Mouse (Mus musculus) bone marrow macrophage, adult 2 months (primary cell): Measurements from ENCODE around the gene Vamp2. TPM values are rescaled to one million over a fixed set of nuclear protein-coding genes. Genes with fewer than 3 reads are reported as not detected.

Source experiments
- H3K27ac ChIP-seq: 2 replicates; pipeline ENCODE4 v1.5.1; 2012; ENCODE audit warnings: low read depth, low read length; ENCODE audit not compliant: insufficient read depth
- H3K4me1 ChIP-seq: 2 replicates; pipeline ENCODE4 v1.6.1; 2012; ENCODE audit warnings: low read length; ENCODE audit not compliant: control insufficient read depth, insufficient read depth
- H3K4me3 ChIP-seq: 2 replicates; pipeline ENCODE4 v1.5.1; 2012; ENCODE audit warnings: mild to moderate bottlenecking, low read length, moderate library complexity; ENCODE audit not compliant: insufficient read depth
- CTCF ChIP-seq: IDR thresholded peaks from 2 replicates; pipeline ENCODE4 v1.5.1; 2012; ENCODE audit warnings: low read depth, mild to moderate bottlenecking, low read length, moderate library complexity
- POLR2A ChIP-seq: IDR thresholded peaks from 2 replicates; pipeline ENCODE4 v1.6.1; 2012; ENCODE audit warnings: mild to moderate bottlenecking, low read depth, low read length, borderline replicate concordance
- polyA plus RNA-seq: library from polyadenylated mRNA; stranded (reverse); fragments of >200 nt; gene quantifications from 2 replicates; pipeline ENCODE4 v1.2.4, GENCODE M21; 2012; ENCODE audit not compliant: missing spikeins, insufficient read depth, insufficient read length

Gene Vamp2
- polyA plus RNA-seq, 1 experiment, result 79.4 TPM

DNA sequence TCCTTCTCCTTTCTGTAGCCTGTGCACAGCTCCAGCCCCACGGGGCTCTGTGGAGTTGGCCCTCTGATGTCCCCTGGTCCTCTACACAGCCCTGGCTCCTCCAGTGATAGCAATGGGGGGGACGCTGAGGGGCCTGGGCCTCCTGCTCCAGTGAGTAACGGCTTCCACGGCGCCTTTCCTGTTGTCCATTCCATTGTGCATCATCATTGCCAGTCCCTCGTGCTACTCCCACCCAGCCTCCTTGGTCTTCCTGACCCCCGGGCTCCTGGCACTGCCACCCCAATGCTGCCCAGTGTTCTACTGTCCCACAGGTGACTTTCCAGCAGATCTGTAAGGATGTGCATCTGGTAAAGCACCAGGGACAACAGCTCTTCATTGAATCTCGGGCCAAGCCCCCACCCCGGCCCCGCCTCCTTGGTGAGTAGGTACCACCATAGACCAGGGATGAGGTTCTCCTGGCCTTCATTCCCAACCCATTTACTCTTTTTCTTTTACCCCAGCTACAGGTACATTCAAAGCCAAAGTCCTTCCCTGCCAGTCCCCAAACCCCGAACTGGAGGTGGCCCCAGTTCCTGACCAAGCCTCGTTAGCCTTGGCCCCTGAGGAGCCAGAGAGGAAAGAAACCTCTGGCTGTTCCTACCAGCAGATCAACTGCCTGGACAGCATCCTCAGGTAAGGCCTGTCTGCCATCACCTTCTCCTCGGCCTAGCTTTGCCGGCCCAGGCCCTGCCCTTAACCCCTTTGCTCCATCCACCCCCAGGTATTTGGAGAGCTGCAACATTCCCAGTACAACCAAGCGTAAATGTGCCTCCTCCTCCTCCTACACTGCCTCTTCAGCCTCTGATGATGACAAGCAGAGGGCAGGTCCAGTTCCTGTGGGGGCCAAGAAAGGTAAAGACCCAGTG lies 15.5 kb downstream of the Vamp2 start:
- TF ChIP-seq CTCF (no peak), POLR2A (no peak)
- H3K4me3 ChIP-seq, result no peak overlapping the region
- peaks cover 28% of the 10 kb centered on the region for H3K4me1 ChIP-seq
- H3K27ac ChIP-seq, result no peak overlapping the region

DNA sequence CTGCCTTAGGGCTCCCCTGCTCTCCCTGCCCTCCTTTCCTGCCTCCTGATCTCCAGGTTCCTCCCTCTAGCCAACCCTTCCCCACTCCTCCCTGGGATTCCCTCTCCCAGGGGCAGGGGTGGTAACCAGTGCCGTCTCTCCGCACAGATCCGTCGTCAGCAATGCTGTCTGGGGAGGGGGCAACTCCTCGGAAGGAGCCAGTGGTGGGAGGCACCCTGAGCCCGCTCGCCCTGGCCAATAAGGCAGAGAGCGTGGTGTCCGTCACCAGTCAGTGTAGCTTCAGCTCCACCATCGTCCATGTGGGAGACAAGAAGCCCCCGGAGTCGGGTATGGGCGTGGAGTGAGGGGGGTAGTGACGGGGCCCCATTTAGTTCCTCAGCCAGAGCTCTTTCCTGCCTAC lies 16.2 kb downstream of the Vamp2 start:
- no peak overlapping the region for H3K4me3 ChIP-seq
- TF ChIP-seq CTCF, result no peak
- no peak for TF ChIP-seq POLR2A
- no peak overlapping the region for H3K27ac ChIP-seq
- H3K4me1 ChIP-seq, result peaks cover 26% of the 10 kb centered on the region

DNA sequence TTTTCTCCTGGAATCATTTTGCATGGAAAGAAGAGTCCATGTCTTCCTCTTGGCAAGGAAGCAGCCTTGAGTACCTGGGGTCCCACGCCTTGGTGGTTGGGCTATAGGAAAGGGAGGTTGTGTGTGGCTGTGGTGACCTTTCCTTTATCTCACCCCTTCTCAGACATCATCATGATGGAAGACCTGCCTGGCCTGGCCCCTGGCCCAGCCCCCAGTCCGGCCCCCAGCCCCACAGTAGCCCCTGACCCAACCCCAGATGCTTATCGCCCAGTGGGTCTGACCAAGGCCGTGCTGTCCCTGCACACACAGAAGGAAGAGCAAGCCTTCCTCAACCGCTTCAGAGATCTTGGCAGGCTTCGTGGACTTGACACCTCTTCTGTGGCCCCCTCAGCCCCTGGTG lies 16.9 kb downstream of the Vamp2 start:
- H3K4me3 ChIP-seq, result no peak overlapping the region
- no peak for TF ChIP-seq CTCF
- no peak for TF ChIP-seq POLR2A
- H3K27ac ChIP-seq, result no peak overlapping the region
- H3K4me1 ChIP-seq, result peaks cover 27% of the 10 kb centered on the region

DNA sequence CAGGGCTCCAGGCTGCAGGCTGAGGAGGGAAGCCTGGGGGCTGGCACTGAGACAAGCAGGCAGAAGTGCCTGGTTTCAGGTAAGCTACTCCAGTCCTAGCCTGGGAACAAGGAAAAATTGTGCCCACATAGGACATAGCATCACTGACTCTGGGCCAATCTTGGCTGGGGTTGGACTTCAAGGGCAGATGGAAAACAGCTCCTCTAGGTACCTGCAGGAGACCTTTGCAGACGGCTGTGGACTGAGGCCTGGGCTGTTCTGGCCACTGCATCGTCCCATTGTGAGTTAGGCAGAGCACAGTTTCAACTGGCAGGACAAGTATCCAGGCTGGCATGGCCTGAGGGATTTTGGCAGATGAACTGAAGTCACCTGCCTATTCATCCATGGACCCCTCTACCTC lies 17.5 kb downstream of the Vamp2 start:
- TF ChIP-seq POLR2A, result no peak
- no peak for TF ChIP-seq CTCF
- H3K4me1 ChIP-seq, result peaks cover 22% of the 10 kb centered on the region
- H3K4me3 ChIP-seq, result no peak overlapping the region
- H3K27ac ChIP-seq, result no peak overlapping the region

DNA sequence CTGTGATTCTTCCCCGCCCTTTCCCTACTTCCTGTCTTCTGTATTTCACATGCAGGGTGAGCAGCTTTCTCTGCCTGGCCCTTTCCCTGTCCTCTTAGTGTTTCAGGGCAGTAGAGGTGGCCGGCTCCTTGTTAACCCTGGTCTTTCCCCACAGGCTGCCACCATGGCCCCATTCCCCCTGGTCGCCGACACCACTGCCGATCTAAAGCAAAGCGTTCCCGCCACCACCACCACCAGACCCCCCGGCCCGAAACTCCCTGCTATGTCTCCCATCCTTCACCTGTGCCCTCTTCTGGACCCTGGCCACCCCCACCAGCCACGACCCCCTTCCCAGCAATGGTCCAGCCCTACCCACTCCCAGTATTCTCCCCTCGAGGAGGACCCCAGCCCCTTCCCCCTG lies 18.0 kb downstream of the Vamp2 start:
- Histone ChIP-seq H3K27ac (no peak overlapping the region), H3K4me1 (peaks cover 21% of the 10 kb centered on the region), H3K4me3 (no peak overlapping the region)
- TF ChIP-seq POLR2A (no peak), CTCF (no peak)

DNA sequence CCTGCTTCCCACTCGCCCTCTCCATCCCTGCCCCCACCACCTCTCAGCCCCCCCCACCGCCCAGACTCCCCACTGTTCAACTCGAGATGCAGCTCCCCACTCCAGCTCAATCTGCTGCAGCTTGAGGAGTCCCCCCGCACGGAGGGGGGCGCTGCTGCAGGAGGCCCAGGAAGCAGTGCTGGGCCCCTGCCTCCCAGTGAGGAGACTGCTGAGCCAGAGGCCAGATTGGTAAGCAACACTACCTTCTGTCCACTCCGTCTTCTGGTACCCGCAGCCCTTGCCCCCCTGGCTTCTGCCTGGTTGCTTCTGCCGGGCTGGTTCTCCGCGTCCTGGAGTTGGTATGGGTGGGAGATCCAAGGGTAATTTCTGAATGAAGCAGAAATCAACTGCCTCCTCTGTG lies 18.6 kb downstream of the Vamp2 start:
- TF ChIP-seq POLR2A, result no peak
- no peak for TF ChIP-seq CTCF
- H3K27ac ChIP-seq, result no peak overlapping the region
- no peak overlapping the region for H3K4me3 ChIP-seq
- peaks cover 20% of the 10 kb centered on the region for H3K4me1 ChIP-seq

DNA sequence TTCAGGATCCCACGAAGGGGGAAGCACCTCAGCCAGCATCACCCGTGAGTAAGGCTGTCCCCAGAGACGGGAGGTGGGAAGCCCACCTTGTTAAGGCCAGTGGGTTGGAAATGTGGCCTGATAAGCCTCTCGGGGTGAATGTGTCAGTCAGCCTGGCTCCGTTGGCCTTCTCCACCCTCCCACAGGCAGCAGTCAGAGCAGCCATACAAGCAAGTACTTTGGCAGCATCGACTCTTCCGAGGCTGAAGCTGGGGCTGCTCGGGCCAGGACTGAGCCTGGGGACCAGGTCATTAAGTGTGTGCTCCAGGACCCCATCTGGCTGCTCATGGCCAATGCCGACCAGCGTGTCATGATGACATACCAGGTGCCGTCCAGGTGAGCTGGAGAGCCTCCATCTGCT lies 19.4 kb downstream of the Vamp2 start:
- Histone ChIP-seq H3K27ac (no peak overlapping the region), H3K4me3 (no peak overlapping the region), H3K4me1 (peaks cover 12% of the 10 kb centered on the region)
- TF ChIP-seq CTCF (no peak), POLR2A (no peak)

DNA sequence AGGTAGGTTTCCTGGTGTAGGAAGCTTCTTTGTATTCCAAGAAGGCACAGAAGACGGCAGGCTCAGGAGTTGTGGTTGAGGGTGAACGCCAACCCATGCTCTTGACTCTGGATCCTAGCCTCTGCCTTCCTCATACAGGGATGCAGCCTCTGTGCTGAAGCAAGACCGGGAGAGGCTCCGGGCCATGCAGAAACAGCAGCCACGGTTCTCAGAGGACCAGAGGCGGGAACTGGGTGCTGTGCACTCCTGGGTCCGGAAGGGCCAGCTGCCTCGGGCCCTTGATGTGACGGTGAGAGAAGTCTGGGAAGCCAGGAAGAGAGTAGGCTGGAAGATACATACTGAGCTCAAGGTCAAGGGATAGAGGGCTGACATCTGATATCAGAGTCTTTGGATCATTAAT lies 19.9 kb downstream of the Vamp2 start:
- Histone ChIP-seq H3K4me1 (peaks cover 9% of the 10 kb centered on the region), H3K4me3 (no peak overlapping the region), H3K27ac (no peak overlapping the region)
- TF ChIP-seq CTCF, result no peak
- no peak for TF ChIP-seq POLR2A

DNA sequence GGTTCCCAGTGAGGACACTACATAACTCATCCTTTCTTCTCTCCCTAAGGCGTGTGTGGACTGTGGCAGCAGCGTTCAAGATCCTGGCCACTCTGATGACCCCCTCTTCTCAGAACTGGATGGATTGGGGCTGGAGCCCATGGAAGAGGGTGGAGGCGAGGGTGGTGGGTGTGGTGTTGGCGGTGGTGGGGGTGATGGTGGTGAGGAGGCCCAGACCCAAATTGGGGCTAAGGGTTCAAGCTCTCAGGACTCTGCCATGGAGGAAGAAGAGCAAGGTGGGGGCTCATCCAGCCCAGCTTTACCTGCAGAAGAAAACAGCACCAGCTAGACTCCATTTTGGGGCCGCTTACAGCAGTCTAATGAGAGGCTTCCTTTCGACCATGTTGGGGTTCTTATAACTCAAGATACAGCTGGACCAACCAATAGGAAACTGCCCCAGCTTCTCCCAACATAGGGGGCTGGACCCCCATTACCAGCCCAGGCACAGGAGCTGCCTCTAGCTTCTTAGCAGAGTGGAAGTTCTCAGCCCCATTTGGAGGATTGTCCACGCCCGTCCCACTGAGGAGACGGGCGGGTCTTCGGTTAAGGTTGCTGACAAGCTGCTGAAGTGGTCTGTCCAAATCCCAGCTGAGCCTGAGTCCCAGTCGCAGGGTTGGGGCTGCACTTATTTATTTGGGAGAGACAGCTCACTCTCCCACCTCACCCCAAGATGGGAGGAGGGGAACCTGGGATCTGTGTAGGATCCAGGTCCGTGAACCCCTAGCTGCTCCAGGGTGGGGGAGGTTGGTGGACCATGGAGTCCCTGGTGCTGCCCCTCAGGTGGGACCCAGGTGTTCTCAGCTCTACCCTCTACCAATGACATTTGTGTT lies 21.0 kb downstream of the Vamp2 start:
- H3K4me3 ChIP-seq, result no peak overlapping the region
- no peak overlapping the region for H3K27ac ChIP-seq
- peaks cover 9% of the 10 kb centered on the region for H3K4me1 ChIP-seq
- TF ChIP-seq POLR2A, result no peak
- TF ChIP-seq CTCF, result no peak
